Mouse (Mus musculus): ENCODE measurements at regions not wholly inside any gene's neighbourhood (a gene's known extent, or its start where the extent isn't known, plus 50 kb on each side); places are given as distances from the start of the nearest gene placed in this dataset.

DNA sequence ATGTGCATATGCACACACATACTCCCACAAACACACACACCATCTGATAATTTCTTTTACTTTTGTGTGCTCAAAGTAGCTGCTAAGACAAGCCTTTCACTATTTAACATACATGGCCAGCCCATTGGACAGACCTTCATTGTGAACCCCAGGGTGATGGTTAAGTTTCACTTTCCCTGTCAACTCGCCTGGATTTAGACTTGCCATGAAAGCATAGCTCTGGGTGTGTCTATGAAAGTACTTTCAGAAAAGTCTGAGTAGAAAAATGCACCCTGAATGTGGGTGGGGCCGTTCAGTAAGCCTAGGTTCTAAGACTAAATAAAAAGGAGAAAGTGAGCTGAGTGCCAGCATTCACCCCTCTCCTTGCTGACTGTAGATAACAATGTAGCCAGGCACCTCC, 113.8 kb upstream of the Spdye4c start:
- H3K27ac ChIP-seq (ENCODE audit: low read length): no peak overlapping the region
- H3K27me3 ChIP-seq (ENCODE audit: control insufficient read depth, insufficient read depth, low read depth, low read length): no peaks in the 10 kb centered on the region
- ATAC-seq (ENCODE audit: low read depth): no peak
- no peak overlapping the region for H3K4me2 ChIP-seq (ENCODE audit: low read depth, low read length)
- WGBS (ENCODE audit: insufficient replicate concordance): 40% methylated on average over 2 of the region's 2 CpGs
- H3K36me3 ChIP-seq (ENCODE audit: control insufficient read depth, insufficient read depth): no peaks in the 10 kb centered on the region
- no peaks in the 10 kb centered on the region for H3K4me1 ChIP-seq (ENCODE audit: control insufficient read depth, low read depth, low read length)
- no peak overlapping the region for H3K4me3 ChIP-seq (ENCODE audit: low read depth, low read length)
- H3K9ac ChIP-seq (ENCODE audit: low read depth, low read length): no peak overlapping the region
- H3K9me3 ChIP-seq (replicated peaks; ENCODE audit: control insufficient read depth, low read length): no peaks in the 10 kb centered on the region

GRCm38 (mm10) chr2:128491217-128491877, 99.7 kb upstream of the Spdye4c start:
- Histone ChIP-seq H3K36me3 (ENCODE audit: control insufficient read depth, insufficient read depth) (no peaks in the 10 kb centered on the region), H3K27me3 (ENCODE audit: control insufficient read depth, insufficient read depth, low read depth, low read length) (no peaks in the 10 kb centered on the region), H3K4me3 (ENCODE audit: low read depth, low read length) (no peak overlapping the region), H3K27ac (ENCODE audit: low read length) (no peak overlapping the region), H3K4me2 (ENCODE audit: low read depth, low read length) (no peak overlapping the region), H3K9ac (ENCODE audit: low read depth, low read length) (no peak overlapping the region), H3K9me3 (replicated peaks; ENCODE audit: control insufficient read depth, low read length) (no peaks in the 10 kb centered on the region), H3K4me1 (ENCODE audit: control insufficient read depth, low read depth, low read length) (no peaks in the 10 kb centered on the region)
- 69% methylated on average over 7 of the region's 7 CpGs for WGBS (ENCODE audit: insufficient replicate concordance)
- no peak for ATAC-seq (ENCODE audit: low read depth)

GRCm38 (mm10) chr2:128493871-128494270, 97.1 kb upstream of the Spdye4c start:
- H3K4me3 ChIP-seq (ENCODE audit: low read depth, low read length): no peak overlapping the region
- 44% methylated on average over 5 of the region's 5 CpGs for WGBS (ENCODE audit: insufficient replicate concordance)
- H3K4me2 ChIP-seq (ENCODE audit: low read depth, low read length): no peak overlapping the region
- H3K27ac ChIP-seq (ENCODE audit: low read length): no peak overlapping the region
- H3K36me3 ChIP-seq (ENCODE audit: control insufficient read depth, insufficient read depth): no peaks in the 10 kb centered on the region
- no peaks in the 10 kb centered on the region for H3K4me1 ChIP-seq (ENCODE audit: control insufficient read depth, low read depth, low read length)
- no peaks in the 10 kb centered on the region for H3K9me3 ChIP-seq (replicated peaks; ENCODE audit: control insufficient read depth, low read length)
- H3K27me3 ChIP-seq (ENCODE audit: control insufficient read depth, insufficient read depth, low read depth, low read length): no peaks in the 10 kb centered on the region
- no peak for ATAC-seq (ENCODE audit: low read depth)
- H3K9ac ChIP-seq (ENCODE audit: low read depth, low read length): no peak overlapping the region

GRCm38 (mm10) chr2:128497891-128498290, 93.1 kb upstream of the Spdye4c start:
- H3K27me3 ChIP-seq (ENCODE audit: control insufficient read depth, insufficient read depth, low read depth, low read length): no peaks in the 10 kb centered on the region
- H3K9ac ChIP-seq (ENCODE audit: low read depth, low read length): no peak overlapping the region
- H3K4me2 ChIP-seq (ENCODE audit: low read depth, low read length): no peak overlapping the region
- no peak overlapping the region for H3K4me3 ChIP-seq (ENCODE audit: low read depth, low read length)
- ATAC-seq (ENCODE audit: low read depth): no peak
- no peak overlapping the region for H3K27ac ChIP-seq (ENCODE audit: low read length)
- H3K36me3 ChIP-seq (ENCODE audit: control insufficient read depth, insufficient read depth): no peaks in the 10 kb centered on the region
- no peaks in the 10 kb centered on the region for H3K9me3 ChIP-seq (replicated peaks; ENCODE audit: control insufficient read depth, low read length)
- WGBS (ENCODE audit: insufficient replicate concordance): 68% methylated on average over 3 of the region's 3 CpGs
- no peaks in the 10 kb centered on the region for H3K4me1 ChIP-seq (ENCODE audit: control insufficient read depth, low read depth, low read length)

- Histone ChIP-seq H3K4me1 (ENCODE audit: control insufficient read depth, low read depth, low read length) (no peaks in the 10 kb centered on the region), H3K27me3 (ENCODE audit: control insufficient read depth, insufficient read depth, low read depth, low read length) (no peaks in the 10 kb centered on the region), H3K9ac (ENCODE audit: low read depth, low read length) (no peak overlapping the region), H3K27ac (ENCODE audit: low read length) (no peak overlapping the region), H3K9me3 (replicated peaks; ENCODE audit: control insufficient read depth, low read length) (no peaks in the 10 kb centered on the region), H3K4me2 (ENCODE audit: low read depth, low read length) (no peak overlapping the region), H3K36me3 (ENCODE audit: control insufficient read depth, insufficient read depth) (no peaks in the 10 kb centered on the region), H3K4me3 (ENCODE audit: low read depth, low read length) (no peak overlapping the region)
- ATAC-seq (ENCODE audit: low read depth): no peak
- WGBS (ENCODE audit: insufficient replicate concordance): 53% methylated on average over 5 of the region's 5 CpGs
Observed at GRCm38 (mm10) chr2:128498611-128499010, 92.4 kb upstream of the Spdye4c start.

DNA sequence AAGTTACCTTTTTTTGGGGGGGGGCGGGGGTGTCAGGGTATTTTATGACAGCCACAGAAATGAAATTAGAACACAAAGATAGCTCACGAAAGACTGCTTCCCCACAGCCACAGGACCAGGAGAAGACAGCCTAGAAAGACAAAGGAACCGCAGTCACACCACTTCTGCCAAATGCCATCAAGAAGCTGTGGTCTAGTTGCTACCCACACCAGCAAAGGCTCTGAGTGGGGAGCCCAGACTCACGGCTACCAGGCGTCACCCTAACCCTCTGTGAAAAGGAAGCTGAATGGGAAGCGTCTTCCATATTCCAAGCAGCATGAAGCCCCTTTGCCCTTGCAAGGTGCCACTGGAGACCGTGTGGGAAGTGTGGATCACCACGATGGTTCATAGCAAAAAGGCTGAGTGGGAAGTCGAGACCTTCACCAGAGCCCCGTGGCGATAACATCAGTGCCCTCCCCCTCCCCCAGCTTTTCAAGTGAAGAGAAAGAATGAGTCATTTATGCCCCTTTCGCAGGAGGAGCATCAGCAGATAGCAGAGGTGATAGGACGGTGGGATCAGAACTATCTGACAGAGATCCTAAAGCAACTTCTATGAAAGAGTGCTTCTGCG, 91.3 kb upstream of the Spdye4c start:
- no peaks in the 10 kb centered on the region for H3K4me1 ChIP-seq (ENCODE audit: control insufficient read depth, low read depth, low read length)
- no peaks in the 10 kb centered on the region for H3K36me3 ChIP-seq (ENCODE audit: control insufficient read depth, insufficient read depth)
- H3K27ac ChIP-seq (ENCODE audit: low read length): no peak overlapping the region
- no peaks in the 10 kb centered on the region for H3K9me3 ChIP-seq (replicated peaks; ENCODE audit: control insufficient read depth, low read length)
- no peak overlapping the region for H3K4me2 ChIP-seq (ENCODE audit: low read depth, low read length)
- H3K27me3 ChIP-seq (ENCODE audit: control insufficient read depth, insufficient read depth, low read depth, low read length): no peaks in the 10 kb centered on the region
- no peak for ATAC-seq (ENCODE audit: low read depth)
- 49% methylated on average over 14 of the region's 14 CpGs for WGBS (ENCODE audit: insufficient replicate concordance)
- no peak overlapping the region for H3K4me3 ChIP-seq (ENCODE audit: low read depth, low read length)
- H3K9ac ChIP-seq (ENCODE audit: low read depth, low read length): no peak overlapping the region

DNA sequence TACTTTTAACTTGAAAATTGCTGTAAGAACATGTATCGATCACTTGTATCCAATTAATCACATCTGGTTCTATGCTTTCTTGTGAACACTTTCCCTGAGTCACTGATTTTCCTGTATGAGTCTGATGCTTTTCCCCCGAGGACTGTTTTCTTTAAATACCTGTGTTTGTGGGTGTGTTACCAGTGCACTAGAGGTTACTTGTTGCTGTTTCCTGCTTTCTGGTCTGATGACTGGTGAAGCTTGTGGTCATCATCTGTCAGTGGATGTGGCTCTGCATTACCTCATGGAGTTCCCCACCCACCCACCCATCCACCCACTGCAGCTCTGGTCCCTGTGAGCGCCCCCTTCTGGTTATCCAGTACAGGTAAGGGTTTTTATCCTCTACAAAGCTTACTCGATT, 88.3 kb upstream of the Spdye4c start:
- Histone ChIP-seq H3K27ac (ENCODE audit: low read length) (no peak overlapping the region), H3K36me3 (ENCODE audit: control insufficient read depth, insufficient read depth) (no peaks in the 10 kb centered on the region), H3K4me2 (ENCODE audit: low read depth, low read length) (no peak overlapping the region), H3K4me1 (ENCODE audit: control insufficient read depth, low read depth, low read length) (no peaks in the 10 kb centered on the region), H3K9me3 (replicated peaks; ENCODE audit: control insufficient read depth, low read length) (no peaks in the 10 kb centered on the region), H3K9ac (ENCODE audit: low read depth, low read length) (no peak overlapping the region), H3K27me3 (ENCODE audit: control insufficient read depth, insufficient read depth, low read depth, low read length) (no peaks in the 10 kb centered on the region), H3K4me3 (ENCODE audit: low read depth, low read length) (no peak overlapping the region)
- ATAC-seq (ENCODE audit: low read depth): no peak
- whole genome bisulfite sequencing (ENCODE audit: insufficient replicate concordance): 58% methylated on average over 4 of the region's 4 CpGs

DNA sequence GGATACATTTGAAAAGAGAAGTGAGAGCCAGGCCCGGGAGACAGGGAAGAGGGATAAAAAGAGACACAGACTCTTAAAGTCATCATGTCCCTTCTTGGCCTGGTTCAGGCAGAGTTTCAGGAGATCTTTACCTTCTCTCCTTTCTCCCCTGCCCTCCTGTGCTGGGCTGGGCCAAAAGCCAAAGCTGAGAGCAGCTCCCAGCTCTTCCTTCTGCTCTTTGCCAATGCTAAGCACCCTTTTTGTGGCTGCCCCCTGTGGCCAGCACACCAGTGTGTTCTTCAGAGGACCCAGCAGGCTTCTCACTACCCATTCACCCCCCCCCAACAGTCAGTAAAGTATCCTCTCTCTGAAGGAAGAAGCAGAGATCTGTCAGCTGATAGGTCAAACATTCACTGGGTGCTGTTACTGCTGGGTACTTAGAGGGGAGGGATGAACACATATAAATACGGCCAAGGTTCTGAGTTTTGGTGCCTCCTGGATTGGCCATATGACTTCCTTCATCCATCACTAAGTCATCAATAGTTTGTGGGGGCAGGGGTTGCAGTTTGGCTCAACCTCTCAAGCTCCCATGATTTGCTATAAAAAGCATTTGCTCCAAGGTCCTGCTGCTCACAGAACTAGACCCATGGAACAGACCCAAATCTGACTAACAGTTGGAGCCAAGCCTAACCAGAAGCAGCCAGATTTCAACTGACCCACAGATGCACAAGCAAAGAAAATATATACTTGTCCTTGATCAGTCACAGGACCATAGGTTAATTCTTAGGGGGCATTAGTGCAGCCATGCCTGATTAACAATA, 87.7 kb upstream of the Spdye4c start:
- Histone ChIP-seq H3K4me1 (ENCODE audit: control insufficient read depth, low read depth, low read length) (no peaks in the 10 kb centered on the region), H3K9me3 (replicated peaks; ENCODE audit: control insufficient read depth, low read length) (no peaks in the 10 kb centered on the region), H3K9ac (ENCODE audit: low read depth, low read length) (no peak overlapping the region), H3K36me3 (ENCODE audit: control insufficient read depth, insufficient read depth) (no peaks in the 10 kb centered on the region), H3K4me2 (ENCODE audit: low read depth, low read length) (no peak overlapping the region), H3K27ac (ENCODE audit: low read length) (no peak overlapping the region), H3K27me3 (ENCODE audit: control insufficient read depth, insufficient read depth, low read depth, low read length) (no peaks in the 10 kb centered on the region), H3K4me3 (ENCODE audit: low read depth, low read length) (no peak overlapping the region)
- WGBS (ENCODE audit: insufficient replicate concordance): 50% methylated on average over 2 of the region's 2 CpGs
- ATAC-seq (ENCODE audit: low read depth): no peak

DNA sequence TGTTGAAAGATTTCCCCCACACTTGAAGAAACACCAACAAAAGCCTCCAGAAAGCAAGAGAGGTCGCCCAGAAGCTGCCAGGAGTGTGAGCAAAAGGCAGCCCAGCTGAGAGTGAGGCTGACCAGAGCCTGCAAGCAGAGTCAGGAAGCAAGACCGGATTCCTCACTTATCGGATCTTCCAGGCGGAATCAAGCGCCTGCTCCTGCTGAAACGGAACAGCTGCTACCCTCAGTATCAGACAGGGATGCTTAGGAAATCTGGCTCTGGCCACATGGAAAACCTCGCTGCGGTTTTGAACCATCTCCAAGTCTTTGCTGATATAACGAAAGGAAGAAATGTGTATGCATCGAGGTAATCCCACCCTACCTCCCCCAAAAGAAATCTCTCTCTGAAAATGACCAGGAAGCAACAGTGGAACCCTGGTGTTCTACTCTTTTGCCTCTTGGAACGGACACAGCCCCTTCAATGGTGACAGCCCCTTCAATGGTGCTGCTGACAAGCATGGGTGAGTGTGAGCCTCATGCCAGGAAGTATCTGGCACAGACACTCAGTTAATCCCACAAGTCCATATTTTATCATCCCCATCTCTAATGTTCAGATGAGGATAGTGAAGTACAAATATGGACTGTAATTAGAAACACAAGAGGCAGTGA, 83.3 kb upstream of the Spdye4c start:
- no peaks in the 10 kb centered on the region for H3K36me3 ChIP-seq (ENCODE audit: control insufficient read depth, insufficient read depth)
- no peaks in the 10 kb centered on the region for H3K4me1 ChIP-seq (ENCODE audit: control insufficient read depth, low read depth, low read length)
- H3K9ac ChIP-seq (ENCODE audit: low read depth, low read length): no peak overlapping the region
- H3K9me3 ChIP-seq (replicated peaks; ENCODE audit: control insufficient read depth, low read length): no peaks in the 10 kb centered on the region
- 32% methylated on average over 11 of the region's 11 CpGs for WGBS (ENCODE audit: insufficient replicate concordance)
- no peaks in the 10 kb centered on the region for H3K27me3 ChIP-seq (ENCODE audit: control insufficient read depth, insufficient read depth, low read depth, low read length)
- no peak overlapping the region for H3K4me2 ChIP-seq (ENCODE audit: low read depth, low read length)
- H3K4me3 ChIP-seq (ENCODE audit: low read depth, low read length): no peak overlapping the region
- ATAC-seq (ENCODE audit: low read depth): no peak
- H3K27ac ChIP-seq (ENCODE audit: low read length): no peak overlapping the region

Measured in liver, embryonic 16.5 days (tissue).